Mouse (Mus musculus): Measurements from ENCODE around the gene Clec12b. TPM values are rescaled to one million over a fixed set of nuclear protein-coding genes. Genes with fewer than 3 reads are reported as not detected.

The Clec12b gene
- polyA plus RNA-seq (2012; rRNA removed; ENCODE audit: low replicate concordance): 0.24 TPM in 1 of 2 replicates, not detected in the other

GRCm38 (mm10) chr6:129385774-129386173, at the start of gene Clec12b:
TSS of gene Clec12b (minus strand) at chr6:129385874.

GRCm38 (mm10) chr6:129408562-129408961, 22.9 kb upstream of the Clec12b start, which contains the start of gene Clec9a:
TSS of gene Clec9a (plus strand) at chr6:129408862.

GRCm38 (mm10) chr6:129396997-129397396, 11.3 kb upstream of the Clec12b start, which contains the start of gene Clec1b:
TSS of gene Clec1b (plus strand) at chr6:129397297.

GRCm38 (mm10) chr6:129342391-129342790, 43.3 kb downstream of the Clec12b start, which contains the start of gene Clec12a:
TSS of gene Clec12a (plus strand) at chr6:129342691.

GRCm38 (mm10) chr6:129331610-129332009, 54.1 kb downstream of the Clec12b start, which contains the start of gene 4922502D21Rik:
TSS of gene 4922502D21Rik (minus strand) at chr6:129331796.

Other genes with a start within 250 kb of the Clec12b start
- gene Clec2d, start 205.3 kb downstream of the Clec12b start, polyA plus RNA-seq (2012; rRNA removed; ENCODE audit: low replicate concordance): 63.7 and 107 TPM in 2 replicates
- gene Cd69, start 110.4 kb downstream of the Clec12b start, polyA plus RNA-seq (2012; rRNA removed; ENCODE audit: low replicate concordance): 3.3 and 5.4 TPM in 2 replicates
- 0.11 TPM in 1 of 2 replicates, not detected in the other for gene 4922502D21Rik, start 54.1 kb downstream of the Clec12b start, polyA plus RNA-seq (2012; rRNA removed; ENCODE audit: low replicate concordance)
- 2.3 and 6.0 TPM in 2 replicates for gene Clec12a, start 43.2 kb downstream of the Clec12b start, polyA plus RNA-seq (2012; rRNA removed; ENCODE audit: low replicate concordance)
- 0.17 and 0.33 TPM in 2 replicates for gene Clec1b, start 11.4 kb upstream of the Clec12b start, polyA plus RNA-seq (2012; rRNA removed; ENCODE audit: low replicate concordance)
- 2.1 and 3.8 TPM in 2 replicates for gene Clec9a, start 23.0 kb upstream of the Clec12b start, polyA plus RNA-seq (2012; rRNA removed; ENCODE audit: low replicate concordance)
- gene Clec1a, start 66.1 kb upstream of the Clec12b start, polyA plus RNA-seq (2012; rRNA removed; ENCODE audit: low replicate concordance): 1.9 and 3.4 TPM in 2 replicates
- gene Olr1, start 121.3 kb upstream of the Clec12b start, polyA plus RNA-seq (2012; rRNA removed; ENCODE audit: low replicate concordance): 0.05 and 0.17 TPM in 2 replicates
- gene Tmem52b, start 126.7 kb upstream of the Clec12b start, polyA plus RNA-seq (2012; rRNA removed; ENCODE audit: low replicate concordance): not detected in 2 replicates
- 58.2 and 73.7 TPM in 2 replicates for gene Gabarapl1, start 147.3 kb upstream of the Clec12b start, polyA plus RNA-seq (2012; rRNA removed; ENCODE audit: low replicate concordance)
- 0.37 and 0.92 TPM in 2 replicates for gene Klre1, start 192.0 kb upstream of the Clec12b start, polyA plus RNA-seq (2012; rRNA removed; ENCODE audit: low replicate concordance)
- 0.81 and 2.4 TPM in 2 replicates for gene Klrd1, start 205.9 kb upstream of the Clec12b start, polyA plus RNA-seq (2012; rRNA removed; ENCODE audit: low replicate concordance)
- 0.36 and 1.9 TPM in 2 replicates for gene Klrk1, start 238.0 kb upstream of the Clec12b start, polyA plus RNA-seq (2012; rRNA removed; ENCODE audit: low replicate concordance)